Mouse (Mus musculus): Measurements from ENCODE around the gene Dnmt3a. TPM values are rescaled to one million over a fixed set of nuclear protein-coding genes. Genes with fewer than 3 reads are reported as not detected.

Dnmt3a gene
- polyA plus RNA-seq, 1 experiment from 2014 or later: 65.3 TPM

GRCm38 (mm10) chr12:3768391-3768790 lies 37.4 kb upstream of the Dnmt3a start:
- H3K36me3 ChIP-seq (ENCODE audit: control insufficient read depth, insufficient read depth, low read length): no peaks in the 10 kb centered on the region
- no peak overlapping the region for H3K4me3 ChIP-seq (replicated peaks; ENCODE audit: low read depth, low read length)
- no peak for DNase-seq
- H3K9me3 ChIP-seq (ENCODE audit: control insufficient read depth, low read length): no peaks in the 10 kb centered on the region
- no peak overlapping the region for H3K9ac ChIP-seq (replicated peaks; ENCODE audit: low read length)
- no peak overlapping the region for H3K27ac ChIP-seq (replicated peaks; ENCODE audit: low read depth, low read length)
- 84% methylated on average over 4 of the region's 4 CpGs for WGBS
- H3K4me1 ChIP-seq (ENCODE audit: control insufficient read depth, insufficient read depth, low read length): no peaks in the 10 kb centered on the region
- no peaks in the 10 kb centered on the region for H3K27me3 ChIP-seq (ENCODE audit: control insufficient read depth, insufficient read depth, low read length)
- no peak for ATAC-seq (ENCODE audit: low FRiP score, low TSS enrichment)
- H3K4me2 ChIP-seq (ENCODE audit: low read length): no peak overlapping the region

GRCm38 (mm10) chr12:3770546-3770945 lies 35.3 kb upstream of the Dnmt3a start:
- no peak overlapping the region for H3K4me2 ChIP-seq (ENCODE audit: low read length)
- WGBS: 76% methylated on average over 2 of the region's 2 CpGs
- H3K27me3 ChIP-seq (ENCODE audit: control insufficient read depth, insufficient read depth, low read length): no peaks in the 10 kb centered on the region
- no peaks in the 10 kb centered on the region for H3K4me1 ChIP-seq (ENCODE audit: control insufficient read depth, insufficient read depth, low read length)
- H3K36me3 ChIP-seq (ENCODE audit: control insufficient read depth, insufficient read depth, low read length): no peaks in the 10 kb centered on the region
- no peaks in the 10 kb centered on the region for H3K9me3 ChIP-seq (ENCODE audit: control insufficient read depth, low read length)
- no peak overlapping the region for H3K27ac ChIP-seq (replicated peaks; ENCODE audit: low read depth, low read length)
- ATAC-seq (ENCODE audit: low FRiP score, low TSS enrichment) (no peak), DNase-seq (no peak)
- H3K4me3 ChIP-seq (replicated peaks; ENCODE audit: low read depth, low read length): no peak overlapping the region
- no peak overlapping the region for H3K9ac ChIP-seq (replicated peaks; ENCODE audit: low read length)

- Histone ChIP-seq H3K9ac (replicated peaks; ENCODE audit: low read length) (no peak overlapping the region), H3K4me1 (ENCODE audit: control insufficient read depth, insufficient read depth, low read length) (no peaks in the 10 kb centered on the region), H3K27me3 (ENCODE audit: control insufficient read depth, insufficient read depth, low read length) (no peaks in the 10 kb centered on the region), H3K4me2 (ENCODE audit: low read length) (no peak overlapping the region), H3K27ac (replicated peaks; ENCODE audit: low read depth, low read length) (no peak overlapping the region), H3K9me3 (ENCODE audit: control insufficient read depth, low read length) (no peaks in the 10 kb centered on the region), H3K36me3 (ENCODE audit: control insufficient read depth, insufficient read depth, low read length) (0 out of 2 replicates have a peak, but pooled peaks cover 4% of the 10 kb centered on the region), H3K4me3 (replicated peaks; ENCODE audit: low read depth, low read length) (no peak overlapping the region)
- DNase-seq: no peak
- 81% methylated on average over 2 of the region's 2 CpGs for WGBS
- no peak for ATAC-seq (ENCODE audit: low FRiP score, low TSS enrichment)
Observed at GRCm38 (mm10) chr12:3771080-3771479, 34.7 kb upstream of the Dnmt3a start.

GRCm38 (mm10) chr12:3773643-3774042 lies 32.2 kb upstream of the Dnmt3a start:
- H3K4me1 ChIP-seq (ENCODE audit: control insufficient read depth, insufficient read depth, low read length): no peaks in the 10 kb centered on the region
- ATAC-seq (ENCODE audit: low FRiP score, low TSS enrichment) (no peak), DNase-seq (no peak)
- no peaks in the 10 kb centered on the region for H3K9me3 ChIP-seq (ENCODE audit: control insufficient read depth, low read length)
- WGBS: 82% methylated on average over 3 of the region's 3 CpGs
- no peak overlapping the region for H3K4me2 ChIP-seq (ENCODE audit: low read length)
- H3K27ac ChIP-seq (replicated peaks; ENCODE audit: low read depth, low read length): no peak overlapping the region
- H3K9ac ChIP-seq (replicated peaks; ENCODE audit: low read length): no peak overlapping the region
- H3K4me3 ChIP-seq (replicated peaks; ENCODE audit: low read depth, low read length): no peak overlapping the region
- H3K36me3 ChIP-seq (ENCODE audit: control insufficient read depth, insufficient read depth, low read length): 0 out of 2 replicates have a peak, but pooled peaks cover 4% of the 10 kb centered on the region
- no peaks in the 10 kb centered on the region for H3K27me3 ChIP-seq (ENCODE audit: control insufficient read depth, insufficient read depth, low read length)

- DNase-seq: no peak
- Histone ChIP-seq H3K9ac (replicated peaks; ENCODE audit: low read length) (no peak overlapping the region), H3K27ac (replicated peaks; ENCODE audit: low read depth, low read length) (no peak overlapping the region), H3K27me3 (ENCODE audit: control insufficient read depth, insufficient read depth, low read length) (no peaks in the 10 kb centered on the region), H3K9me3 (ENCODE audit: control insufficient read depth, low read length) (no peaks in the 10 kb centered on the region), H3K4me3 (replicated peaks; ENCODE audit: low read depth, low read length) (no peak overlapping the region), H3K36me3 (ENCODE audit: control insufficient read depth, insufficient read depth, low read length) (0 out of 2 replicates have a peak, but pooled peaks cover 4% of the 10 kb centered on the region), H3K4me2 (ENCODE audit: low read length) (no peak overlapping the region), H3K4me1 (ENCODE audit: control insufficient read depth, insufficient read depth, low read length) (peaks cover 13% of the 10 kb centered on the region)
- WGBS: 93% methylated on average over 2 of the region's 2 CpGs
- ATAC-seq (ENCODE audit: low FRiP score, low TSS enrichment): no peak
Observed at GRCm38 (mm10) chr12:3776015-3776414, 29.8 kb upstream of the Dnmt3a start.

GRCm38 (mm10) chr12:3777682-3778081 lies 28.1 kb upstream of the Dnmt3a start:
- no peak for ATAC-seq (ENCODE audit: low FRiP score, low TSS enrichment)
- Histone ChIP-seq H3K9me3 (ENCODE audit: control insufficient read depth, low read length) (no peaks in the 10 kb centered on the region), H3K4me2 (ENCODE audit: low read length) (no peak overlapping the region), H3K4me1 (ENCODE audit: control insufficient read depth, insufficient read depth, low read length) (peaks cover 29% of the 10 kb centered on the region), H3K4me3 (replicated peaks; ENCODE audit: low read depth, low read length) (no peak overlapping the region), H3K36me3 (ENCODE audit: control insufficient read depth, insufficient read depth, low read length) (0 out of 2 replicates have a peak, but pooled peaks cover 4% of the 10 kb centered on the region), H3K27ac (replicated peaks; ENCODE audit: low read depth, low read length) (no peak overlapping the region), H3K27me3 (ENCODE audit: control insufficient read depth, insufficient read depth, low read length) (no peaks in the 10 kb centered on the region), H3K9ac (replicated peaks; ENCODE audit: low read length) (no peak overlapping the region)
- DNase-seq: no peak
- 97% methylated on average over 5 of the region's 5 CpGs for WGBS

- Histone ChIP-seq H3K4me2 (ENCODE audit: low read length) (no peak overlapping the region), H3K4me1 (ENCODE audit: control insufficient read depth, insufficient read depth, low read length) (peaks cover 35% of the 10 kb centered on the region), H3K9me3 (ENCODE audit: control insufficient read depth, low read length) (no peaks in the 10 kb centered on the region), H3K27ac (replicated peaks; ENCODE audit: low read depth, low read length) (no peak overlapping the region), H3K27me3 (ENCODE audit: control insufficient read depth, insufficient read depth, low read length) (no peaks in the 10 kb centered on the region), H3K9ac (replicated peaks; ENCODE audit: low read length) (no peak overlapping the region), H3K36me3 (ENCODE audit: control insufficient read depth, insufficient read depth, low read length) (0 out of 2 replicates have a peak, but pooled peaks cover 4% of the 10 kb centered on the region), H3K4me3 (replicated peaks; ENCODE audit: low read depth, low read length) (no peak overlapping the region)
- no peak for ATAC-seq (ENCODE audit: low FRiP score, low TSS enrichment)
- no peak for DNase-seq
- 83% methylated on average over 6 of the region's 6 CpGs for WGBS
Observed at GRCm38 (mm10) chr12:3778286-3778685, 27.5 kb upstream of the Dnmt3a start.

- H3K27me3 ChIP-seq (ENCODE audit: control insufficient read depth, insufficient read depth, low read length): no peaks in the 10 kb centered on the region
- ATAC-seq (ENCODE audit: low FRiP score, low TSS enrichment) (no peak), DNase-seq (no peak)
- no peak overlapping the region for H3K4me2 ChIP-seq (ENCODE audit: low read length)
- H3K9me3 ChIP-seq (ENCODE audit: control insufficient read depth, low read length): no peaks in the 10 kb centered on the region
- H3K36me3 ChIP-seq (ENCODE audit: control insufficient read depth, insufficient read depth, low read length): 0 out of 2 replicates have a peak, but pooled peaks cover 4% of the 10 kb centered on the region
- H3K4me1 ChIP-seq (ENCODE audit: control insufficient read depth, insufficient read depth, low read length): peaks cover 39% of the 10 kb centered on the region
- no peak overlapping the region for H3K27ac ChIP-seq (replicated peaks; ENCODE audit: low read depth, low read length)
- no peak overlapping the region for H3K4me3 ChIP-seq (replicated peaks; ENCODE audit: low read depth, low read length)
- no peak overlapping the region for H3K9ac ChIP-seq (replicated peaks; ENCODE audit: low read length)
- 97% methylated on average over 2 of the region's 2 CpGs for WGBS
Observed at GRCm38 (mm10) chr12:3779639-3780038, 26.2 kb upstream of the Dnmt3a start.

- peak; percentile 44 for ATAC-seq (ENCODE audit: low FRiP score, low TSS enrichment)
- peaks cover 39% of the 10 kb centered on the region for H3K4me1 ChIP-seq (ENCODE audit: control insufficient read depth, insufficient read depth, low read length)
- 0 out of 2 replicates have a peak overlapping the region, but pooled peaks have one; percentile 2 for H3K4me2 ChIP-seq (ENCODE audit: low read length)
- WGBS: 9% methylated on average over 8 of the region's 8 CpGs
- peak; percentile 59 for DNase-seq
- H3K27ac ChIP-seq (replicated peaks; ENCODE audit: low read depth, low read length): peak overlapping the region; percentile 50
- H3K9ac ChIP-seq (replicated peaks; ENCODE audit: low read length): no peak overlapping the region; the same call in 1 of the 2 replicates
- no peak overlapping the region for H3K4me3 ChIP-seq (replicated peaks; ENCODE audit: low read depth, low read length)
- H3K27me3 ChIP-seq (ENCODE audit: control insufficient read depth, insufficient read depth, low read length): no peaks in the 10 kb centered on the region
- no peaks in the 10 kb centered on the region for H3K9me3 ChIP-seq (ENCODE audit: control insufficient read depth, low read length)
- 0 out of 2 replicates have a peak, but pooled peaks cover 4% of the 10 kb centered on the region for H3K36me3 ChIP-seq (ENCODE audit: control insufficient read depth, insufficient read depth, low read length)
Observed at GRCm38 (mm10) chr12:3780405-3780891, 25.4 kb upstream of the Dnmt3a start.

Measured in midbrain, embryonic 14.5 days (tissue).